Mouse (Mus musculus) right cerebral cortex, adult 2 months (tissue): ENCODE results near the gene Actn2.

Source experiments
- DNase-seq, 2 experiments: peaks; one replicate each; pipeline ENCODE4 v3.0.0; 2021 to 2022; ENCODE audit warnings: low spot score in 2 of 2

Actn2 gene

DNA sequence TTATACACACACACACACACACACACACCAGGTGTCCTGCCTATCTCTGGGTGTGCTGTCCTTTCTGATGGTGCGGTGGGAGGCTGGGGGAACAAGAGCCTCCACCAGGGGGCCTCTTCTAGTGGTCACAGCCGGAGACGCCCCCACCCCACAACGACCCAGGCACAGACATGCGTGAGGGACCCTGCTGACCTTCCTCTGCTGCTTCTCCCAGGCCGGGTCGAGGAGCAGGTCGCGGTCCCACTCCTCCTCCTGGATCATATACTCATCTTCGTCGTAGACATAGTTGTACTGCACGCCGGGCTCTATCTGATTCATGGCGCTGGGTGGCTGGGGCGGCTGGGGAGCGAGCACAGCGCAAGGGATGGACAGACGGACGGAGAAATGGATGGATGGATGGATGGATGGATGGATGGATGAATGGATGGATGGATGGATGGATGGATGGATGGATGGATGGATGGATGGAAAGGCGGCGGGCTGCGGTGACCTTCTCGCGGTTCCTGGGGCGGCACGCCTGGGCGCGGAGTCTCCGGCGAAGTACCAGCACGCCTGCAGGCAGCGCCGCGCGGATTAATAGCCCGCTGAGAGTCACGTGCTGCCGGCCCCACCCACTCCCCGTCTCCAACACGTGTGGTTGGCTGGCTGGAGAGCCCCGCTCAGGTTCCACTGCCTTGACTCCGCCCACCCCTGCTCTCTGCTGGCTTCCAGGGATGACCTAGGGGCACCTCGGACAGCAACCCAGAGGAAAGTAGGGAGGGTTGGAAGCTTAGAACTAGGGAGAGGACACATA lies at the start of gene Actn2:
Gene Actn2 (minus strand): TSS at position 578 of the 793 bp plus-strand sequence.
- peak; percentile 73 to 77 for DNase-seq

DNA sequence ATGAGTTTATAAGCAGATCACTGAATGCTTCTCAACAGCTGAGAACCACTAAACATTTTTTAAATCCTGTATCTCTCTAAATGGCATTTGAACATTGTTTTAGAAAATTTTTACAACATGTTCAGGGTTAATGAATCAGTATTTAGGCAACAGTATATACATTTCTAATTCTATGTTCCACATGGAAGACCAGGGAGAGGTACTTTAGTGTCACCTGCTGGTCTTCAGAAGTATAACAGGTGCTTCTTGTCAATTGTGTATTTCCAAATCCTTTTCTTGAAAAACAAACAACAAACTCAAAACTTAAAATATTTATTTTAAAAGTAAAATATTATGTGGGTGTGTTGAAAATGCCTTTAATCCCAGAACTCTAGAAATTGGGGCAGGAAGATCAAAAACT lies 45.7 kb upstream of the Actn2 start:
- peak; percentile 21 to 51 for DNase-seq

DNA sequence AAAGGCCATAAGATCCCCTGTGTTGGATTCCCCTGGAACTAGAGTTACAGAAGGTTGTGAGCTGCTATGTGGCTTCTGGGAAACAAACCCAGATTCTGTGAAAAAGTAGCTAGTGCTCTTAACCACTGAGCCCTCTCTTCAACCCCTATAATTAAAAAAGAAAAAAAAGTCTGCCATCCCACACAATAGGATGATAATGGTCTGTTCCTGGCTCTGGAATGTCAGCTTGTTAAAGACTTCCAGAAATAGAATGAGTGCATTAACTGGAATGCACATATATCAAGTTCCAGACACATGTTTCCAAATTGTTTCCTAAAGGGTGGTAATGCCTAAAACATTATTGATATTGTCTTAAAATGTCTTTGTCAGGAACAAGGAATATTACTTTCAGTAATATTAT lies 44.2 kb upstream of the Actn2 start:
- DNase-seq = no peak

DNA sequence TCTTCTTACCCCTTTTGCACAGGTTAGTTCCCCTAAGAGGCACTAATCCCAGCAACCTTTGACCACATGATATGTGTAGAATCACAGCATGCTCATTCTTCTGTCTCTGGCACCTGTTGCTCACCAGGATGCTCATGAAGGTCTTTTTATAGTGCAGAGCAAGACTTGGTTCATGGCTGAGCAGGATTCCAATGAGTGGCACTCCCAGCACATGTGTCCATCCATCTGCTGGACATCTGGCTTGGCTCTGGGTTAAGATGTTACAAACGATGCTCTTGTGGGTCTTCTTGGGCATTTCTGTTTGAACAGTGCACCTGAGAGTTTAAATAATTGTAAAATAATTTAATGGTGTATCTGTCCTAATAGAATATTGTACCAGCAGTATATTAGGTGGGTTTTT lies 36.2 kb upstream of the Actn2 start:
- no peak for DNase-seq

DNA sequence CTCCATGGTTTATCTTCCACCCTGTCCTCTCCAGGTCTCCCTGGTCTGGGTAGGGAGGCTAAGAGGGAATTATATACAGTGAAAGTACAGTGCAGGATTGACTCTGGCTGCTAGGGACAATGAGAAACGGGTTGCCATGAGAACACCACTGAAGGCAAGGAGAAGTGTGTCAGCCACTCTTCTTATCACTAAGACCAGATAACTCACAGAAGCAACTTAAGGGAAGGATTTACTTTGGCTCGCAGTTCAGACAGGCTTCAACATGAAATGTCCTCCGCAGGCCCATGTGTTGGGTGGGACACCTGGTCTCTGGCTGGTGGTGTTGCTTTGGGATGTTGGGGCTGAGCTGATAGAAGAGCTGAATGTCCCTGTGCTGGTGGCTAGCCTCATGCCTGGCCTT lies 32.2 kb upstream of the Actn2 start:
- no peak for DNase-seq

DNA sequence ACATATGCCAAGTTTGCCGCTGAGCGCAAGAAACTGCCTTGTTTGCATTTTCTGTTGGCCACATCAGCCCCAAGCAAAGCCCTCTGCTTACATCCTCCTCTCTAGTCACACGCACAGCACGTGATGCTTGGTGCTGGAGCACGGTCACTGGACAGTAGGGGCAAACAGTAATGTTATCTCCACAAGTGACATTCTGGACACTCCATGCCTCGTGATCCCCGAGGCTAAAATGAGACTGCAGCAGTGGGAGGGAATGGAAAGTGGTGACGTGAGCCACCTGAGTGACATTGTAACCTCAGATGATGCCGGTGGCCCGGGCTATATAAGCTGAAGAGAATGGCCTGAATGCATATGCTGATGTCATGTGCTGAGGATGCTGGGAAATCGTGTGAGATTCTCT lies 29.4 kb upstream of the Actn2 start:
- DNase-seq = no peak

DNA sequence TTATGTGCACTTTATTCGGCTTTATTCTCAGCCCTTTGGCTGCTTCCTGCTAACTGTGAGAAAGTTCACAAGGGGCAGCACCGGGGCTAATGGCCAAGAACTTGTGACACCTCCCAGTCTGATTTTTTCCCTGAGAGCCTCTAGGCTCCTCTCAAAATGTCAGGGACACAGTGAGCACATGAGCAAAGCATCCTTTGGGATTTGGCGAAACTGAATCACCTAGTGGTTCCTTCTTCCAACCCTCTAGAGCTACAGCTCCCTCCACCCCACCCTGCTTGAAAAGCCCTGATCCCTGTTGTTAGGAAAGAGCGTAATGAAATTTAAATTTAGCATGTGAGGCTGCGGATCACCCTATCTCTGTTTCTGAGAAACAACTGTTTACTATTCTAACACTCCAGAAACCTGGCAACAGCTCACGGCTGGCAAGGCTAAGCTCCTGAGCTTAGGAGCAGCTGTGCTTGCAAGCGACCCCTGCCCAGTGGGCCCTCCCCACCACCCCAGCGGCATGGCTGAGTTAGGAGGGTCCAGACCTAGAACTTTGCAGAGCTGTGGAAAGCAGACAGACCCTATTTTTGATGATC lies 28.6 kb upstream of the Actn2 start:
- peak; percentile 9 to 11 for DNase-seq

DNA sequence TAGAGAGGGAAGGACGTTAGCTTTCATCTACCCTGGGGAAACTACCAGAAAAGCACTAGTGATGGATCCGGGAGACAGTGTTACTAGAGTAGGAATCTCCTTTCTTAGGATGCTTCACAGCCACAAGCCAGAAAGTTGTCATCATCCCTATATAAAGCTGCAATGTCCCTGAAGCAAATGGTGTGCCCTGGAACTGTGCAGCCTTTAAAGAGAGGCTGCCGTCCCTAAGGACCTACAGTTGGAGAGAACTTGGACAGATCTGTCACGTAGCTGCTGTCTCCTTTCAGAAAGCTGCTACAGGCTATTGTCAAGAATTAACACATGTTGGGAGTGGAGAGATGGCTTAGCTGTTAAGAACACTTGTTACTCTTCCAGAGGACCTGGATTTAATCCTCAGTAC lies 20.9 kb upstream of the Actn2 start:
- DNase-seq = no peak

DNA sequence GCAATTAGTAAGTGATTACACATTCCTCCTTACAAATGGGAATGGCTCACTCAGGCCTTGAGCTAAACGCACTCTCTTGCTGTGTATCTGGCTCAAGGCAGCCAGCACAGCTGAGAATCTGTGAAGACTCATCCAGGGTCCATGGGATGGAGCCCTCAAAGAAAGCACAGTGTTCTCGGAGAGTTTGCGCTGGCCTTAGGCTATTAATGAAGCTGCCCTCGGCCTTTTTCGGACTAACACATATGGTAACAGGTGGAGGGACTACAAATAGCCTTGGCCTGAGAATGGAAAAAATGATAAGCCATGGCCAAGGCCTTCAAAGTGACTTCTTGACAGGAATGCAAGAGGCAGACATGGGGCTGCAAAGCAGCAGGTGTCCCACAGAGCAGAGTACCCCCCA lies 17.0 kb upstream of the Actn2 start:
- DNase-seq = no peak

DNA sequence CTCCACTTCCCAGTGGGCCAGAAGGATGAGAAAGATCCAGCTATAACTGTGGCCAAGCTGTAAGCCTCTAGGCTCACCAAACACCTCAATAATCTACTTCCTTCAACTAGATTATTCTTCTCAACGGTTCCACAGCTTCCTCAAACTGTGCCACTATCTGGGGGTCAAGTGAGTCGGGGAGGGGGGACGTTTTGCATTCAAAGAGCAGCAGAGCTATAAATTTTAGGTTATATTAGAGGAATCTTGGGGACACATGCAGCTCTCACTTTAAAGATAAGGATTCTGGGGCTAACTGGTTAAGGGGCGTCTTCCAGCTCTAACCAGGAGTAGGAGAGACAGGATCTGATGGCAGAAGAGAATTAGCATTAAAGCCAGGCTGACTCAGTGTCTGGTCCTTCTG lies 15.6 kb upstream of the Actn2 start:
- no peak for DNase-seq

DNA sequence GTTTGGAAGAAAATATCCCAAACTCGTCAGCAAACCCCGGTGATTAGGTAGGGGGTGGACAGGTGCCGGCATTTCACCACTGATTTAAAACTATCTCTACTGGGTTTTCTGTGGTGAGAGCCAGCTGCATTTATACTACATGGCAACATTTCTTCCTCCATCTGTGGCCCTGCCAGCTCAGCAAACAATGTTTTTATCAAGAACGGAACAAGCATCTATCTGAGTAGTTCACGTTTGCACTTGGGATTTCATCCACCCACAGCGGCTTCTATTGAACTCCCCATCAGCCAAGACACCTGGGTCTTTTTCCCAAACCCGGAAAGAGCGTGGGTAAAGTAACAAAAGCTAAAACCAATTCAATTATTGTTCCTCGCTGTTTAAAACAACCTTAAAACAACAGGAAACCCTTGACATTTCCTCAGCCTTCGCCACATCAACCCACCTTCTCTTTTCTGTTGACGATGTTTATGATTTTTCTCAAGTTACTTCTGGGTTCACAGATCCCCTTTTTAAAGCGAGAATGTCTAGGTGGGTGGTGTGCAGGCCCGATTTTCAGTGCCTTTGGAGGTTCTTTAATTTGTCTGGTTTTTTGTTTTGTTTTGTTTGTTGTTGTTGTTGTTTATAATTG lies 8.8 kb upstream of the Actn2 start:
- no peak for DNase-seq

DNA sequence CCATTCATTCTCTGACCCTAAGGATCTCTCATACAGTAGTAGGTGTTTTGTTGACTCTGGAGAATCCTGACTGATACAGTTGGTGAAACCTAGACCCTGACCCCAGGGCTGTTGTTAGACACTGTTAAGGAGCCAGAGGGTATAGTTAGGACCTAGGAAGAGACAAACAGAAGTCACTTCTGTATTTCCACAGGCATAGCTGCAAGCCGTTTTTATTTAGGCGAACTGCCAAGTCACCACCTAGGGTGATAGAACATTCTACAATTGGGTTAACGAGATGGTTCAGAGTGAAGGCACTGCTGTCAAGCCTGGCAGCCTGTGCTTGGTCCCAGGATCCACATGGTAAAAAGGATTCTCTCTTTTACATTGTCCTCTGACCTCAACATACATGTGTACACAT lies 6.3 kb upstream of the Actn2 start:
- no peak for DNase-seq

DNA sequence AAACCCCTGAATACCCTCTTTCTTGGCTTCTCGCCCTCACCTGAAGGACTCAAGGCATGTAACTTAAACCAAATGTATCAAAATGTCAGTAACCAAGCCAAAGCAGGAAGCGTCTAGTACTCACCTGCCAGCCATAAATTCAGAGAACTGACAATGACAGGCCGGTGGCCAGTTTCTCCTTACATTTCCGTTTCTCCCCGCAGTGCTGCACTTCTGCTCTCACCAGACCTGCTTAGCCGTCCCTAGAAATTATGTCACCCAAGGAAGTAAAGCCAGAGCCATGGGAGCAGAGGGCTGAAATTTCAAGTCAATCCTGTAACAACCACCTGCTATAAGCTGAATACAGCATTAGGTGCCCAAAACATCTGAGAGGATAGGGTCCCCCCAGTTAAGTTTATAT lies 887 bp upstream of the Actn2 start:
- DNase-seq = no peak

DNA sequence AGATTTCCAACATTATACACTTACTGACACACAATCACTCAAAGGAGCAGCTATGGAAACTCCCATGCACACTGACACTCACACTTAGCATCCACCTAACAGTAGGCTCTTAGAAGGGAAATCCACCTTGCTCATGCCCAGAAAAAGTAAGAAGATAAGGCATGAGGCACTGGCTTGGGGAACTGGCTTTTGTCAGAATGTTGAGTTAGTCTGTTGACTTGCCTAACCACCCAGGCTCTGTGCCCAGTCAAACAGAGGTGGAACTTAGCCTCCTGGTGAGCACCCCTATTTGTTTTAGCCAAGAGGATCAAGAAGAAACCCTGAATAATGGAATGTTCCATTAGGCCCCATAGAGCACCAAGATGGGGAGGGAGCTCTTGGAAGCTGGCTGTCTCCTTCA lies 1.1 kb downstream of the Actn2 start:
- DNase-seq = no peak

DNA sequence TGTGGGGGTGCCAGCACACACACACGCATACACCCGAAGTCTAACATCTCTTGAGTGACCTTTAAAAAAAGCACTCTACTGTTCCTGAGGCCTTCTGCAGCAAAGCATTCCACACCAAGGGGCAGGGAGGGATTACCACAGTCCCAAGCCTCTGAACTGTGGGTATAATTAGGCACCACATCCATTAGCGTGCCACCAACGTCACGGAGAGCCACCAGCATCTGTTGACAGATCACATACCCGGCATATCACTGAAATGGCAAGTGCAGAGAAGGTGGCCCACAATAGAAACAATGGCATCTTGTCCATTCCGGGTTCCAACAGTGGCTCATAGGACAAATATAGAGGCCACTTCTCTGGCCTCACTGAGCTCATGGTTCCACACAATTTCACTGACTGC lies 2.8 kb downstream of the Actn2 start:
- no peak for DNase-seq

DNA sequence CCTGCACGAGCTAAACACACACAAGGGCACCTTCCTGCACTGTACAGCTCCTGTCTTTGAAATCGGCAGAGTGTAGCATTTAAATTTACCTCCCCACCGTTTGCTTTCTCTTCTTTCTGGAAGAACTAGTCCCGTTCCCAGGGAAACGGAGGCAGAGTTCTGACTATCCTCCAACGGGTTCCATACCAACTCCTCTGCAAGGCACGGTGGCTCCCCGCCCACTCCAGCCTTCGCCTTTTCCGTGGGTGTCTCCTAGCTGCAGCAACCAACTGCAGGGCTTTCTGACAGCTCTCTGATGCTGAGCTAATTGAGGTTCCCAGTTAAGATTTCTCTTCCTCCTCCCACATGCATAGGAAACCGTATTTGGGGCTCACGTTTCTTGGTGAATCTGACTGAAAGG lies 6.5 kb downstream of the Actn2 start:
- DNase-seq = peak; percentile 88 to 89

DNA sequence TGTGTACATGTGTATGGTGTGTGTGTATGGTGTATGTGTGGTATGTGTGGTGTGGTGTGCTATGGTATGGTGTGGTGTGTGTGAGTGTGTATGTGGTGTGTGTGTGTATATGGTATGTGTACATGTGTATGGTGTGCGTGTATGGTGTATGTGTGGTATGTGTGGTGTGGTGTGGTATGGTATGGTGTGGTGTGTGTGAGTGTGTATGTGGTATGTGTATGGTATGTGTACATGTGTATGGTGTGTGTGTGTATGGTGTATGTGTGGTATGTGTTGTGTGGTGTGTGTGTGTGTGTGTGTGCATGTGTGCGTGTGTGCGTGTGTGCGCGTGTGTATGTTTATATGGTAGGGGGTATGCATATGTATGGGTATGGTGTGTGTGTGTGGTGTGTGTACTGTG lies 9.0 kb downstream of the Actn2 start:
- DNase-seq = no peak

DNA sequence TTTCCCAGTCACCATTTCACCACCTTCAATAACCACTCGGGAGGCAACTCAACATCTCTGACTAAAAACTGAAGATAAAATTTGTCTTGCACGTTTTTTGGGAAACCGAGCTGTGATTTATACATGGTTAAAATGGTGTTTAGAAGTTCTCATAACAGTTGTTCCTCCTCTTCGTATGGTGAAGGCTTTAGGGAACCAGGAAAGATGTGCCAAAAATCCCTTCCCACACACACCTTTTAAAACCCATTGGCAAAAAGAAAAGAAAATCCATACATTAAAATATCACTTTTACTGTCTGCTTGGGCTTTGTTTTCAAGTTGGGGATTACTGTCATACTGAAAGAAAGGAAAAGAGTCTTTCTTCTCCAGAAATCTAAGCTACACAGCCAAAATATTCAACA lies 12.2 kb downstream of the Actn2 start:
- DNase-seq = no peak

DNA sequence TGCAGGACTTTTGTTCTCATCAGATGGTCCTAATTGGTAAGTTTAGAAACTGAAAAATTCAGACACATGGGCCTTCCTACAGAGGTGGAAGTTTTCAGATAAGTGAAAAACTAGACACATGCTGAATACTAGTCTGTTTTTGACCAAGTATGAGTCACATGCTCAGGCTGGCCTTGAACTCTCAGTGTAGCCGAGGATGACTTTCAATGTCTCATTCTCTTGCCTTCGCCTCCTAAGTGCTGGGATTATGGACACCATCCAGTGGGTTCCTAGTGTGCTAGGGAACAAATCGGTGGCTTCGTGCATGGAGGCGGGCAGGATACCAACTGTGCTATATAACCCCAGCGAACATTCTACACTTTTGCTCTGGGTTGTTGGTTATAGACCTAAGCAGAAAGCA lies 13.0 kb downstream of the Actn2 start:
- no peak for DNase-seq

DNA sequence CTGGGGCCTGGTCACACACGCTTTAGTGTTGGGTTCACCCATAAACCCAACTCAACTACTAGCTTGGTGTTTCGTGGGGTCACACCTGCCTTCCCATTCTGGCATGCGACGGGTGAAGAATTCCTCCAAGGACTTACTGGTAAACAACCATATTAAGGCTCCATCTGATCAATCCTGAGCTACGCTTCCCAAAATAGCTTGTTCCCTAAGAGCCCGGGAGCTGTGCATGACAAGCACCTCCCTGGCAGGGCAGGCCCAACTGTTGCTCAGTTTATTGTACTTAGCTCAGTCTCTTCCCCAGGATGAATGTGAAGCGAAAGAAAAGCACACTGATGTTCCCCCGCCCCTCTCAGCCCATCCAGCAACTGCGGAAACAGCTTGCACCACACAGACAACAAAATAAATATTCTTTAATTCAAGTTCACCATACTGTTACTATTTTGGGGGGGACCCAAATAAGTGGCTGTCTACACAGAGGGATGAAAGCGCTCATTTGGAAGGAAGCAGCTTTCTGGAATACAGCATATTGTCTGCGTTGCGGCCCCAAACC lies 17.4 kb downstream of the Actn2 start:
- DNase-seq = no peak

DNA sequence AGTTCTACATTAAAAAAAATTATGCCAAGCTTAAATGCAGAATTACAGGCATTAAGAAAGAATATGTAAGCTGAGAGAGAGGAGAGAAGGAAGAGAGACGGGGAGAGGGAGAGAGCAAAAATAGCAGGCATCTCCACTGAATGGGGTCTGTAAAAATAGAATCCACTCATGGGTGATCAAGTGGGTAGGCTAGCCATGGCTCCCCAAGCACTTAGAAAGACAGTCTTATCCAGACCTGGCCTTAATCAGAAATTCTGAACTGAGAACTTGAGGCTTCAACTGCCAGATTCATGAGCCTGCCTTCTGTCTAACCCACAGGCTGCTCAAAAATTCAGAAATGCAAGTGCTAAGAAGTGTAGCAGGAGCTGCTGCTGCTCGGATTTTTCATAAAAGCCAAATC lies 20.4 kb downstream of the Actn2 start:
- DNase-seq = no peak

DNA sequence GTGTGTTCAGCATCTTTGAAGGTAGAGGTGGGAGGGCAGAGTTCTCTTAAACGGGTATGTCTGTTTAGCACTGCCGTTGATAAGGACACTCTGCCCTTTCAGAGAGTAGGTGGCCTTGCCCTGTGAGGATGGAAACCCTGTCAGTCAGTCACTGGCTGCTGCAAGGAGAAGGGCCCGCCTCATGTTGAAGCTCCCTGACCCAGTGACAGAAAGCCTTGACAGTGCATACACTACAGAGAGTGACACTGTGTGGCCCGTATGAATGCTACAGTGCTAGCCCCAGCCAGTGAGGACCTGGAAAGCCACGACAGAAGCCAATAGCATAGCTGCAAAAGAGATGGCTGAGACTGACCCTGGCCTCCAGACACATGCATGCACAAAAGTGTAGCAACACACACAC lies 22.5 kb downstream of the Actn2 start:
- no peak for DNase-seq

DNA sequence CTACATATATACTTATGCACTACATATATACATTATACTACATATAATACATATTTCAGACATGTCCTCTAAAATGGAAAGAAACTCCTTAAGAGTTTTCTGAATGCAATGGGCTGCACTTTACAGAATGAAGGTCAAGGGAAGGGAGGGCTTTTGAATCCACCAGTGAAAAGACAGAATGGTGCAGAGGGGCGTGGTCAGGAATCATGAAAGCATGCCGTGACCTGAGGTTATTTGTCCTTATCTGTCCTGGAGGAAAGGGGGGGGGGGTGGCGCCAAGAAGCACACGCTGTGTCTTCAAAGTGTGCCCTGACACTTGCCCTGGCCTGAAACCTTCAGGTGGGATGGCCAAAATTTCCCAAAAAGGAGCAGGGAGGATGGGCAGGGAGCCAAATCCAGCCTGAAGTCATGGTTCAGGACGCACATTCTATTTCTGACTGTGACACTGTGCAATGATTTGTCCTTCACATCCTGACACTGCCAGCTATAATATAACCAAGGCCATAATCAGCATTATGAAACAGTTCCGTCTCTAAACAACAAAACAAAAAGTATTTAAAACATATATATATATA lies 23.3 kb downstream of the Actn2 start:
- no peak for DNase-seq
